ENCODE assay signal across 10 mouse cellular contexts in genomic region chr7:5047313-5047712, GRCm38 (mm10). TPM values are rescaled to one million over a fixed set of nuclear protein-coding genes. Genes with fewer than 3 reads are reported as not detected.
DNase-seq lines count a peak whose midpoint lies in the region; ATAC-seq and TF ChIP-seq lines count a peak whose summit lies in the region.
"Had no signal": no experiment of that assay in that cellular context is flagged by ENCODE, and none has a peak within 500 bp of the region (broad histone marks: within the 10 kb centered on the region; RNA-seq: fewer than 3 reads in every experiment).

No protein-coding gene starts in this region.

- TF ChIP-seq POLR2A in thymus, adult 2 months (IDR thresholded peaks at IDR 0.05; ENCODE audit: control insufficient read depth, extremely low read depth, insufficient read depth, low read length, poor library complexity): no peak

- peak; percentile 49 to 70 for DNase-seq in heart, adult 18-20 months
- peak; percentile 56 for DNase-seq in thymus, adult 2 months
- no peak for DNase-seq in thymus, adult 18-20 months
- peak; percentile 38 for DNase-seq in embryonic facial prominence, embryonic 14.5 days (ENCODE audit: low spot score)
- peak; percentile 56 for DNase-seq in retina, postnatal 7 days (ENCODE audit: low read depth, low spot score)
- DNase-seq in hindbrain, embryonic 14.5 days (ENCODE audit: low spot score): no peak
- no peak for DNase-seq in gastrocnemius, adult 8-10 months (ENCODE audit: low spot score in 2 of 2)

- TF ChIP-seq CTCF in thymus, adult 2 months (IDR thresholded peaks at IDR 0.05; ENCODE audit: borderline replicate concordance, control insufficient read depth, extremely low read depth, insufficient read depth, low read length, poor library complexity): no peak

- H3K27me3 ChIP-seq in heart, embryonic 12.5 days (replicated peaks): peaks cover 7% of the 10 kb centered on the region
- peaks cover 12% of the 10 kb centered on the region for H3K27me3 ChIP-seq in thymus, adult 2 months (ENCODE audit: control insufficient read depth, insufficient read depth, low read length)
- 0 out of 2 replicates have a peak, but pooled peaks cover 7% of the 10 kb centered on the region for H3K27me3 ChIP-seq in embryonic facial prominence, embryonic 14.5 days (replicated peaks; ENCODE audit: control insufficient read depth, insufficient read depth, low read length)
- no peaks in the 10 kb centered on the region for H3K27me3 ChIP-seq in hindbrain, embryonic 14.5 days (ENCODE audit: control insufficient read depth, insufficient read depth, low read length)

- no peak overlapping the region for H3K4me3 ChIP-seq in heart, embryonic 12.5 days
- no peak overlapping the region for H3K4me3 ChIP-seq in thymus, adult 2 months (ENCODE audit: control insufficient read depth, insufficient read depth, low read length)
- no peak overlapping the region for H3K4me3 ChIP-seq in embryonic facial prominence, embryonic 14.5 days (ENCODE audit: low read depth, low read length)
- H3K4me3 ChIP-seq in hindbrain, embryonic 14.5 days (replicated peaks; ENCODE audit: low read length): no peak overlapping the region
- H3K4me3 ChIP-seq: limb, embryonic 13.5 days had no signal

- no peak overlapping the region for H3K27ac ChIP-seq in heart, embryonic 12.5 days (ENCODE audit: poor library complexity, severe bottlenecking)
- H3K27ac ChIP-seq in thymus, adult 2 months (ENCODE audit: control insufficient read depth, insufficient read depth, low read length): no peak overlapping the region
- H3K27ac ChIP-seq in embryonic facial prominence, embryonic 14.5 days (replicated peaks; ENCODE audit: low read depth, low read length): no peak overlapping the region
- H3K27ac ChIP-seq in hindbrain, embryonic 14.5 days: no peak overlapping the region
- H3K27ac ChIP-seq: limb, embryonic 13.5 days had no signal

- no peaks in the 10 kb centered on the region for H3K9me3 ChIP-seq in heart, embryonic 12.5 days (replicated peaks)
- no peaks in the 10 kb centered on the region for H3K9me3 ChIP-seq in embryonic facial prominence, embryonic 14.5 days (ENCODE audit: control insufficient read depth, low read length)
- H3K9me3 ChIP-seq in hindbrain, embryonic 14.5 days (ENCODE audit: control insufficient read depth, low read length): no peaks in the 10 kb centered on the region
- H3K9me3 ChIP-seq: limb, embryonic 13.5 days had no signal

- no peaks in the 10 kb centered on the region for H3K36me3 ChIP-seq in heart, embryonic 12.5 days
- no peaks in the 10 kb centered on the region for H3K36me3 ChIP-seq in thymus, adult 2 months (ENCODE audit: control insufficient read depth, insufficient read depth, low read length)
- H3K36me3 ChIP-seq in embryonic facial prominence, embryonic 14.5 days (ENCODE audit: control insufficient read depth, insufficient read depth, low read length): no peaks in the 10 kb centered on the region
- no peaks in the 10 kb centered on the region for H3K36me3 ChIP-seq in hindbrain, embryonic 14.5 days (replicated peaks; ENCODE audit: control insufficient read depth, insufficient read depth)
- H3K36me3 ChIP-seq: limb, embryonic 13.5 days had no signal

- H3K9ac ChIP-seq in heart, embryonic 12.5 days: no peak overlapping the region
- H3K9ac ChIP-seq in embryonic facial prominence, embryonic 14.5 days (ENCODE audit: low read depth, low read length): no peak overlapping the region
- no peak overlapping the region for H3K9ac ChIP-seq in hindbrain, embryonic 14.5 days
- H3K9ac ChIP-seq: limb, embryonic 13.5 days had no signal

- peaks cover 15% of the 10 kb centered on the region for H3K4me1 ChIP-seq in heart, embryonic 12.5 days (replicated peaks)
- H3K4me1 ChIP-seq in thymus, adult 2 months (replicated peaks; ENCODE audit: control insufficient read depth, insufficient read depth, low read length): peaks cover 18% of the 10 kb centered on the region
- peaks cover 10% of the 10 kb centered on the region for H3K4me1 ChIP-seq in embryonic facial prominence, embryonic 14.5 days (ENCODE audit: control insufficient read depth, insufficient read depth, low read length)
- H3K4me1 ChIP-seq in hindbrain, embryonic 14.5 days (replicated peaks; ENCODE audit: control insufficient read depth, insufficient read depth, low read length): peaks cover 13% of the 10 kb centered on the region

- WGBS in heart, embryonic 12.5 days: 27% methylated on average over 2 of the region's 2 CpGs
- WGBS in thymus, adult 2 months: 30% methylated on average over 2 of the region's 2 CpGs
- 36% methylated on average over 2 of the region's 2 CpGs for WGBS in embryonic facial prominence, embryonic 14.5 days
- WGBS in hindbrain, embryonic 14.5 days: 41% methylated on average over 2 of the region's 2 CpGs

- H3K4me2 ChIP-seq in heart, embryonic 12.5 days: no peak overlapping the region
- no peak overlapping the region for H3K4me2 ChIP-seq in embryonic facial prominence, embryonic 14.5 days (ENCODE audit: low read depth, low read length)
- H3K4me2 ChIP-seq in hindbrain, embryonic 14.5 days (replicated peaks): no peak overlapping the region
- H3K4me2 ChIP-seq: limb, embryonic 13.5 days had no signal

- no peak for ATAC-seq in heart, embryonic 12.5 days (ENCODE audit: insufficient number of reproducible peaks, low FRiP score)
- ATAC-seq in embryonic facial prominence, embryonic 14.5 days (ENCODE audit: low read depth): no peak
- no peak for ATAC-seq in hindbrain, embryonic 14.5 days (ENCODE audit: low FRiP score)

RNA-seq across cellular contexts. Expression of gene Zfp580, which starts 4.0 kb away (rescaled TPM):
- total RNA-seq in heart, adult 18-20 months (2021): 1 to 10 TPM; 4.2 TPM
- polyA plus RNA-seq in heart, embryonic 12.5 days (2016; fragmentation: Nextera tagmentation; extraction: Ambion mirVana): 16.6 and 17.7 TPM in 2 replicates
- polyA plus RNA-seq in thymus, adult 2 months (2012; rRNA removed): 29.9 and 42.3 TPM in 2 replicates
- polyA plus RNA-seq in embryonic facial prominence, embryonic 14.5 days (2014; fragmentation: Nextera tagmentation; extraction: Ambion mirVana): 34.9 and 44.1 TPM in 2 replicates
- polyA plus RNA-seq in hindbrain, embryonic 14.5 days (2014; fragmentation: Nextera tagmentation; extraction: Ambion mirVana): 105 and 110 TPM in 2 replicates
- total RNA-seq in gastrocnemius, adult 8-10 months (2022): 1 to 10 TPM; 1.5 to 3.7 (median 3.1) TPM

RNA-seq across cellular contexts. Expression of gene Zfp784, which starts 9.1 kb away (rescaled TPM):
- 1 to 10 TPM; 5.1 to 5.5 TPM for total RNA-seq in heart, adult 18-20 months (2021)
- polyA plus RNA-seq in heart, embryonic 12.5 days (2016; fragmentation: Nextera tagmentation; extraction: Ambion mirVana): 3.6 and 4.9 TPM in 2 replicates
- 5.2 and 6.3 TPM in 2 replicates for polyA plus RNA-seq in thymus, adult 2 months (2012; rRNA removed)
- 4.4 and 6.0 TPM in 2 replicates for polyA plus RNA-seq in embryonic facial prominence, embryonic 14.5 days (2014; fragmentation: Nextera tagmentation; extraction: Ambion mirVana)
- polyA plus RNA-seq in hindbrain, embryonic 14.5 days (2014; fragmentation: Nextera tagmentation; extraction: Ambion mirVana): 7.0 and 8.9 TPM in 2 replicates
- 1 to 10 TPM; 2.3 to 3.0 (median 2.7) TPM for total RNA-seq in gastrocnemius, adult 8-10 months (2022)

RNA-seq across cellular contexts. Expression of gene 4632433K11Rik, which starts 13.4 kb away (rescaled TPM):
- not detected for total RNA-seq in heart, adult 18-20 months (2021)
- polyA plus RNA-seq in heart, embryonic 12.5 days (2016; fragmentation: Nextera tagmentation; extraction: Ambion mirVana): not detected in 2 replicates
- not detected in 2 replicates for polyA plus RNA-seq in thymus, adult 2 months (2012; rRNA removed)
- not detected in 2 replicates for polyA plus RNA-seq in embryonic facial prominence, embryonic 14.5 days (2014; fragmentation: Nextera tagmentation; extraction: Ambion mirVana)
- not detected in 2 replicates for polyA plus RNA-seq in hindbrain, embryonic 14.5 days (2014; fragmentation: Nextera tagmentation; extraction: Ambion mirVana)
- not detected for total RNA-seq in gastrocnemius, adult 8-10 months (2022)
- polyA plus RNA-seq: gonadal fat pad, adult 2 months had no signal

RNA-seq across cellular contexts. Expression of gene U2af2, which starts 14.6 kb away (rescaled TPM):
- total RNA-seq in heart, adult 18-20 months (2021): 10 to 100 TPM; 67.1 to 68.1 TPM
- 81.7 and 83.9 TPM in 2 replicates for polyA plus RNA-seq in heart, embryonic 12.5 days (2016; fragmentation: Nextera tagmentation; extraction: Ambion mirVana)
- 437 and 438 TPM in 2 replicates for polyA plus RNA-seq in thymus, adult 2 months (2012; rRNA removed)
- 105 and 114 TPM in 2 replicates for polyA plus RNA-seq in embryonic facial prominence, embryonic 14.5 days (2014; fragmentation: Nextera tagmentation; extraction: Ambion mirVana)
- polyA plus RNA-seq in hindbrain, embryonic 14.5 days (2014; fragmentation: Nextera tagmentation; extraction: Ambion mirVana): 96.6 and 103 TPM in 2 replicates
- 10 to 100 TPM; 38.2 to 52.9 (median 47.0) TPM for total RNA-seq in gastrocnemius, adult 8-10 months (2022)

RNA-seq across cellular contexts. Expression of gene Ccdc106, which starts 27.0 kb away (rescaled TPM):
- under 1 TPM in 1 of 2 experiments, not detected in 1; 0.20 TPM for total RNA-seq in heart, adult 18-20 months (2021)
- 1.5 and 1.7 TPM in 2 replicates for polyA plus RNA-seq in heart, embryonic 12.5 days (2016; fragmentation: Nextera tagmentation; extraction: Ambion mirVana)
- polyA plus RNA-seq in thymus, adult 2 months (2012; rRNA removed): 0.52 and 0.97 TPM in 2 replicates
- 21.6 and 30.7 TPM in 2 replicates for polyA plus RNA-seq in embryonic facial prominence, embryonic 14.5 days (2014; fragmentation: Nextera tagmentation; extraction: Ambion mirVana)
- 53.3 and 60.1 TPM in 2 replicates for polyA plus RNA-seq in hindbrain, embryonic 14.5 days (2014; fragmentation: Nextera tagmentation; extraction: Ambion mirVana)
- total RNA-seq in gastrocnemius, adult 8-10 months (2022): not detected

Comparison
In these comparisons a context has a peak if more than half of its experiments do, and no peak if none do; other contexts are left out.
1. DNase-seq: peak in heart, adult 18-20 months (2 of 2), thymus, adult 2 months (single experiment), embryonic facial prominence, embryonic 14.5 days (single experiment) and retina, postnatal 7 days (single experiment); none in thymus, adult 18-20 months (0 of 2), hindbrain, embryonic 14.5 days (single experiment) and gastrocnemius, adult 8-10 months (0 of 2).